Mouse (Mus musculus) neural tube, embryonic 14.5 days (tissue): ENCODE measurements around the gene Gm17509. TPM values are rescaled to one million over a fixed set of nuclear protein-coding genes. Genes with fewer than 3 reads are reported as not detected.

ENCODE experiments used
- ATAC-seq: fragments of 200-750 bp; cut with Nextera tagmentation; 2 replicates; pipeline ENCODE4 v1.8.0; 2017; ENCODE audit warnings: low read depth, mild to moderate bottlenecking, moderate TSS enrichment, moderate library complexity
- H3K27ac ChIP-seq: fragments of 300-500 bp; sonication (generic); 2 replicates; pipeline ENCODE4 v1.5.1; 2014; ENCODE audit warnings: low read depth, mild to moderate bottlenecking, control low read depth, low read length, moderate library complexity, mixed read lengths
- H3K27me3 ChIP-seq: fragments of 300-500 bp; sonication (generic); 2 replicates; pipeline ENCODE4 v1.6.1; 2014; ENCODE audit warnings: low read length; ENCODE audit not compliant: control insufficient read depth, insufficient read depth
- H3K36me3 ChIP-seq: fragments of 300-500 bp; sonication (generic); 2 replicates; pipeline ENCODE4 v1.6.1; 2014; ENCODE audit warnings: low read length, mixed read lengths; ENCODE audit not compliant: control insufficient read depth, insufficient read depth
- H3K4me1 ChIP-seq: fragments of 300-500 bp; sonication (generic); 2 replicates; pipeline ENCODE4 v1.6.1; 2014; ENCODE audit warnings: low read length; ENCODE audit not compliant: control insufficient read depth, insufficient read depth
- H3K4me2 ChIP-seq: fragments of 300-500 bp; sonication (generic); 2 replicates; pipeline ENCODE4 v1.6.1; 2014; ENCODE audit warnings: mild to moderate bottlenecking, low read depth, low read length, control low read depth
- H3K4me3 ChIP-seq: fragments of 300-500 bp; sonication (generic); 2 replicates; pipeline ENCODE4 v1.5.1; 2014; ENCODE audit warnings: low read depth, low read length, control low read depth, mixed read lengths
- H3K9ac ChIP-seq: fragments of 300-500 bp; sonication (generic); replicated peaks from 2 replicates; pipeline ENCODE4 v1.6.1; 2014; ENCODE audit warnings: low read depth, mild to moderate bottlenecking, control low read depth, low read length, mixed read lengths
- H3K9me3 ChIP-seq: fragments of 300-500 bp; sonication (generic); 2 replicates; pipeline ENCODE4 v1.6.1; 2016; ENCODE audit warnings: low read length; ENCODE audit not compliant: control insufficient read depth
- WGBS: fragments of 180-500 bp; shearing (Covaris S2); extraction: QIAGEN DNeasy Blood & Tissue Kit; methylation state at CpG from one replicate; pipeline ENCODE4 v1.1.7; 2014; 5-methylcytosine and 5-hydroxymethylcytosine counted together
- polyA plus RNA-seq: library from polyadenylated mRNA; unstranded; fragments of >200 nt; fragmentation: Nextera tagmentation; extraction: Ambion mirVana; gene quantifications from 2 replicates; pipeline ENCODE4 v1.2.1, GENCODE M21; 2014

Gm17509 gene
- polyA plus RNA-seq, 1 experiment from 2014 or later = 0.71 TPM

DNA sequence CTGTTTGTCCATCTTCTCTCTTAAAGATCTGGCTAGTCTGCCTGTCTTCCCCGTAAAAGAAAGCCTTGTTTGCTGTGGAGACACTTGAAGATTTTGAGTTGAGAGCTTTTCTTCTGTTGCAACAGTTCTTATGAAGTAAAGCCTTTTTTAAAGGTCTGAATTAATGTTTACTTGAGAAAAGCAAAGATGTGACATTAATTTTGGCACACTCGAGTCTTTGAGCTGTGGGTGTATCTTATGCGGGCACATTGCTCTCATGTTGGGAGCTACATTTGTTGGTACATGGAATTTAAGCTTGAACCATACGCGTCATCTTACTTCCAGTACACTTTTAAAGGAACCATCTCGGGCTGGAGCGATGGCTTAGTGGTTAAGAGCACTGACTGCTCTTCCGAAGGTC lies 12.9 kb upstream of the Gm17509 start:
- Histone ChIP-seq H3K4me1 (peaks cover 3% of the 10 kb centered on the region), H3K27me3 (no peaks in the 10 kb centered on the region), H3K4me2 (no peak overlapping the region), H3K36me3 (no peaks in the 10 kb centered on the region), H3K27ac (no peak overlapping the region), H3K9ac (no peak overlapping the region), H3K4me3 (no peak overlapping the region), H3K9me3 (no peaks in the 10 kb centered on the region)
- ATAC-seq = no peak
- 96% methylated on average over 8 of the region's 8 CpGs for WGBS

DNA sequence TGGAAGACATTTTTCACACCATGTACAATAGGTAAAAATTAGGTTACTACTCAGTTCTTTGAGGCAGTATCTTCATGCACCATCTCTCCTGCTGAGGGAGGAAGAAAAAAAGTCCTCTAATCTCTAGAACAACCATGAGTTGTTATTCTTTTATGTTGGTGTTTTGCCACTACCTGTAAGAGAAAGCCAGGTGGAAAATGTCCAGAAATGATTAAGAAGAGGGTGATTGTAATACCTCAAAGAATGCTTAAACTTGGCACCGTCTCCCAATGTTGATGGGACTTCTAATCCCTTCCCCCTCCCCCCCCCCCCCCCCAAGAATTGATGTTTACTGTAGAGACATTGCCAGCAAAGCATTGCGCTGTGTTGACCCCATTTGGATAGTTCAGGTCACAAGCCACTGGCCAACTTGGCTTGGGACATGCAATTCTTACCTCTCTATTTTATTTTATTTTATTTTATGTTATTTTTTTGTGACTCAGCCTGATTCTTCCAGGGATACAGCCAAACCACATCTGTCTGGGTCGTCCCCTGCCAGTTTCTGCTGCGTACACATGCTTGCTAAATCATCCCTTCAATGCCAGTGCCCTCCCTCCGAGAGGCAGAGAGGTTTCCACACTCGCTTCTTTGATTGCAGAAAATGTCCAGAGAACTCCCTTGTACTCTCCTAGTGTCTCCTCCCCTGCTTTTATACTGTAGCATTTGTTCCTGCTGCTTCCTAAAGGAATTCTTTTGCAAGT lies 9.7 kb upstream of the Gm17509 start:
- no peak overlapping the region for H3K4me2 ChIP-seq
- H3K9me3 ChIP-seq = no peaks in the 10 kb centered on the region
- no peaks in the 10 kb centered on the region for H3K36me3 ChIP-seq
- no peak overlapping the region for H3K9ac ChIP-seq
- no peak overlapping the region for H3K27ac ChIP-seq
- WGBS = 74% methylated on average over 6 of the region's 6 CpGs
- no peaks in the 10 kb centered on the region for H3K27me3 ChIP-seq
- no peak for ATAC-seq
- H3K4me1 ChIP-seq = peaks cover 3% of the 10 kb centered on the region
- no peak overlapping the region for H3K4me3 ChIP-seq

DNA sequence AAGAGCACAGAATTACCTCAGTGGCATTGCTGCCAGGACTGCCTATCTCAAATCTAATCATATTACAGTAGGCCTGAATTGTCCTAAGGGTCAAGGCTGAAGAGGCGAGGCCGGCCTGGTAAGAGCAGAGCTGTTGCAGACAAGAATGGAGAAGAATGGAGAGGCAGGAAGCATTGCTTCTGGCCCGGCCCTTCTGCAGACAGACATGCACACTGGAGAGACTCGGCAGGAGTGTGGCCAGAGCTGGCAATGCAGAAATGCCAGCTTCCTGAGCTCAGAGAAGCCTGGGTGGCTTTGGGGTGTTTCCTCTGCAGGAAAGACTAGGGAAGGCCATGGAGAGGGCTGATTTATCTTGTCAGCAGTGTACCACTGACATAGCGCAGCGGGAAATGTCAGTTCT lies 4.7 kb upstream of the Gm17509 start:
- ATAC-seq = no peak
- no peaks in the 10 kb centered on the region for H3K4me1 ChIP-seq

DNA sequence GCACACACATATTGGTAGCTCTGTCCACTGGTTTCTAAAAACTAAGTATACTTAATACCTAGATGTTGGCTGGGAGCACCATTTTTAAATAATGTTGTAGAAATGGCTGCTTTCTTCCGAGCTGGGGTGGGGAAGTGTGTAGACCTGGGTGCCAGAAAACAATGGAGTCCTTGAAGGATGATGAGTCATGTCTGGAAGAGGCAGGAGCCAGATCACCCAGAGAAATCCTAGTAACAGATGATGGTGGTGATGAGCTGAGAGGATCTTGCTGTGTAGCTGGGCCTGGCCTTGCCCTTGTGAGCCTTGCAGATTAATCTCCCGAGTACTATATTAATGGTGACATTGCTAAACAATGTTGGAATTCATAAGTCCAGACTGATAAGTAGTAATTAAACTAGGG lies 4.0 kb upstream of the Gm17509 start:
- no peak for ATAC-seq
- Histone ChIP-seq H3K9ac (no peak overlapping the region), H3K4me2 (no peak overlapping the region), H3K4me1 (no peaks in the 10 kb centered on the region), H3K4me3 (no peak overlapping the region), H3K9me3 (no peaks in the 10 kb centered on the region), H3K27ac (no peak overlapping the region), H3K27me3 (no peaks in the 10 kb centered on the region), H3K36me3 (no peaks in the 10 kb centered on the region)
- 85% methylated on average over 2 of the region's 2 CpGs for WGBS

More for the DNA sequence above, 4.7 kb upstream of the Gm17509 start:
- Histone ChIP-seq H3K36me3 (no peaks in the 10 kb centered on the region), H3K4me2 (no peak overlapping the region), H3K27ac (no peak overlapping the region), H3K4me3 (no peak overlapping the region), H3K9ac (no peak overlapping the region), H3K9me3 (no peaks in the 10 kb centered on the region), H3K27me3 (no peaks in the 10 kb centered on the region)
- 95% methylated on average over 6 of the region's 6 CpGs for WGBS

DNA sequence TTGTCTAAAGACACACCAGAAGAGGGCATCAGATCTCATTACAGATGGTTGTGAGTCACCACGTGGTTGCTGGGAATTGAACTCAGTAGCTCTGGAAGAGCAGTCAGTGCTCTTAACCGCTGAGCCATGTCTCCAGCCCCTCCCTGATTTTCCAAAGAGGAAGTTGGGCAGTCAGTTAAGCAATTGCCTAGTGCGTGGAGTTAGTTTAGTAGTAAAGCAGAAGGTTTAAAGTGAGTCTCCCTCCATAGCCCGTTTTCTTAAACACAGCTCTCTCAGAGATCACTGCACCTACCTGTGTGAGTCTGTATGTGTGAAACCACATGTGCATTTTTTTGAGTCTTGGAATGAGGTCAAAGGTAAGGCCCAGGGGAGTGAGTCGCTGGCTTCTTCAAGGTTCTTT lies 2.2 kb upstream of the Gm17509 start:
- Histone ChIP-seq H3K9ac (no peak overlapping the region), H3K27ac (no peak overlapping the region), H3K4me1 (no peaks in the 10 kb centered on the region), H3K4me3 (no peak overlapping the region), H3K27me3 (no peaks in the 10 kb centered on the region), H3K36me3 (no peaks in the 10 kb centered on the region), H3K4me2 (no peak overlapping the region), H3K9me3 (no peaks in the 10 kb centered on the region)
- 62% methylated on average over 5 of the region's 5 CpGs for WGBS
- no peak for ATAC-seq

DNA sequence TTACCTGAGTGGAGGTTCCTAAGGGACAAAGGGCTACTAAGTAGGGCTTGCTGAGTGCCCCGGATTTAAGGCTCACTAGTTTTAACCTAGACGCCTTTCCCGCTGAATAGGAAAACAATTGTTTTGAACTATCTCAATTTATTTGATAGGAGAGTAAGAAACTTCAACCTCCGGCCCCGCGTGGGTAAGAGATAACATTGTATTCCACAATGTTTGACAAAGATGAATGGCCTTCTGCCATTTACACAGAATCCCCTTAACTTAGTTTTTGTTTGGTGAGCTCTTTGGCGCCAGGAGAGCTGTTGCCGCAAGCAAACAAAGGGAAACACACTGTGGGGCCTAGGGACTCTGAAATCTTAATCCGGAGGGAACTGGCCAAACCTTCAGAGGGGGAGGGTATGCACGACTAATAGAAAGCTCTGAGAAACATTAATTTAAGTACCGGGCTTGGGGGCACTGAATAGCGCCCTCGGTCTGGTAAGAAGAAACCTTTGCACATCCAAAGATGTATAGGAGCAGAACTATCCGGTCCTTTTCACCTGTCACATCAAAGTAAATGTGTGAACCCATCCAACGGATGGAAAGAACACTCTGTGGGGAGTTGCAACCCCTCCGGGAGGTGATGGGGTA lies 889 bp downstream of the Gm17509 start:
- peak overlapping the region; percentile 76 for H3K4me3 ChIP-seq
- no peaks in the 10 kb centered on the region for H3K4me1 ChIP-seq
- peak; percentile 13; the same call in 1 of the 2 replicates for ATAC-seq
- H3K9ac ChIP-seq = peak overlapping the region; percentile 83
- H3K9me3 ChIP-seq = no peaks in the 10 kb centered on the region
- WGBS = 5% methylated on average over 16 of the region's 16 CpGs
- H3K27ac ChIP-seq = no peak overlapping the region
- no peaks in the 10 kb centered on the region for H3K36me3 ChIP-seq
- H3K4me2 ChIP-seq = peak overlapping the region; percentile 43
- H3K27me3 ChIP-seq = no peaks in the 10 kb centered on the region

DNA sequence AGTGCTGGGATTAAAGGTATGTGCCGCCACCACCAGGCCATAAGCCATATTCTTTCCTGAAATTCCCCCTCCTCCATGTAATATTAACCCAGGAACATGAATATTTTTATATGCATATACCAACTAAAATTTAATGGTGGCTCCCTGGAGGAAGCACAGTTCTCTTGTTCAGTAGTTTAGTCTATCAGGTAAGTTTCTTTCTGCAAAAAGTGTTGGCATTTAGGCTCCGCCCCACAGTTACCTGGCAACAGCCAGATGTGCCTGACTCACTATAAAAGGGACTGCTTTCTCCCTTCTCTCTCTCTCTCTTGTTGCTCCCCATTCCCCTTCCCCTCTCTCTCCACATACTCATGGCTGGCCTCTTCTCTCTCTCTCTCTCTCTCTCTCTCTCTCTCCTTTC lies 2.8 kb downstream of the Gm17509 start:
- Histone ChIP-seq H3K36me3 (no peaks in the 10 kb centered on the region), H3K27ac (no peak overlapping the region), H3K4me3 (no peak overlapping the region), H3K27me3 (no peaks in the 10 kb centered on the region), H3K4me1 (no peaks in the 10 kb centered on the region), H3K9me3 (no peaks in the 10 kb centered on the region), H3K9ac (no peak overlapping the region), H3K4me2 (no peak overlapping the region)
- no peak for ATAC-seq
- WGBS = 84% methylated on average over 2 of the region's 2 CpGs

DNA sequence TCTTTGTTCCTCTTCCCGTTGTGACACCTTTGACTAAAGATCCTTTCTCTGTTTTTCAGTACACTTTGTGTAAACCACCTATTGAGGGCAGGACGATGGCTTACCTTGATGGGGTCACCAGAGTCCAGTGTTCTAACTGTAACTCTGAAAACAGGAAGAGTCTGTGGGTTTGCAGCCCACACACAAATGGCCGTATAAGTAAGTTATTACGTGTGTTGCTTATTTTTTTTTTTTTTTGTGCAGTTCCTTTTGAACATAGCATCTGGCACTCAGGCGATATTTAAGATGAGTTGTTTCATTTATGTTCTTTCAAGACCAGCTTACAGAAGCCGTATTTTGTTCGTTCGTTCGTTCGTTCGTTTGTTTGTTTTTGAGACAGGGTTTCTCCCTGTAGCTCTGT lies 3.3 kb downstream of the Gm17509 start:
- no peak for ATAC-seq
- no peaks in the 10 kb centered on the region for H3K36me3 ChIP-seq
- 70% methylated on average over 11 of the region's 11 CpGs for WGBS
- no peak overlapping the region for H3K9ac ChIP-seq
- H3K4me1 ChIP-seq = no peaks in the 10 kb centered on the region
- H3K27ac ChIP-seq = no peak overlapping the region
- H3K4me3 ChIP-seq = no peak overlapping the region
- no peak overlapping the region for H3K4me2 ChIP-seq
- no peaks in the 10 kb centered on the region for H3K27me3 ChIP-seq
- no peaks in the 10 kb centered on the region for H3K9me3 ChIP-seq

DNA sequence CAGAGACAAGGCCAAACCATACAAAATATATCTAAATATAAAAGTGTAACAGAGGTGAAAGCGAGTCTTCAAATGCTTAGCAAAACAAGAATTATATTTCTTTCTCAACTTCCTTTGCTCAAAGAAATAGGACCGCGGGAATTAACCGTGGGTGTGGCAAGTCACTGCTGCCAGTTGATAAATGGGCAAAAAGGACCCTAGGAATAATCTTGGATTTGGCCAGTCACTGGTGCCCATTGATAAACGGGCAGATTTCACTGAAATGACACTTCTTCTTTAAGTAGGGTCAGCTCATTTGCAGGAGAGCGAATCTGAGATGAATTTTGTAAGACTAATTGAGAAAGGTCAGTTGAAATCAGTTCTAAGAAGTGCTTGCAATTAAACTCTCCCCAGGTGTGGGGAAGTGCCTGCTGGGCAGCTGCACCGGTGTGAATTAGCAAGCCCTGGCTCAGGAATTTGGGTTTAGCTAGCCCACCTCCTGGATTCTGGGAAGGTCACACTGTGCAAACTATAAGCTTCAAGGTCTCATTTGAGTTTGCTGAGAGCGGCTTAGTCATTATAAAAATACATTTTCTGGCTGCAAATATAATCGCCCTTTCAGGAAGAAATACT lies 4.0 kb downstream of the Gm17509 start:
- no peaks in the 10 kb centered on the region for H3K36me3 ChIP-seq
- no peak overlapping the region for H3K27ac ChIP-seq
- no peaks in the 10 kb centered on the region for H3K4me1 ChIP-seq
- H3K9me3 ChIP-seq = no peaks in the 10 kb centered on the region
- H3K4me3 ChIP-seq = no peak overlapping the region
- 32% methylated on average over 9 of the region's 9 CpGs for WGBS
- no peaks in the 10 kb centered on the region for H3K27me3 ChIP-seq
- ATAC-seq = no peak
- no peak overlapping the region for H3K9ac ChIP-seq
- H3K4me2 ChIP-seq = no peak overlapping the region
